Mouse (Mus musculus) hindbrain, embryonic 12.5 days (tissue): Measurements from ENCODE around the gene Gramd2. TPM values are rescaled to one million over a fixed set of nuclear protein-coding genes. Genes with fewer than 3 reads are reported as not detected.

Experiments used
- ATAC-seq: fragments of 200-750 bp; cut with Nextera tagmentation; 2 replicates; pipeline ENCODE4 v1.8.0; 2017; ENCODE audit warnings: moderate TSS enrichment; ENCODE audit not compliant: low FRiP score
- H3K27ac ChIP-seq: fragments of 300-500 bp; sonication (generic); 2 replicates; pipeline ENCODE4 v1.5.1; 2016; ENCODE audit warnings: mild to moderate bottlenecking
- H3K27me3 ChIP-seq: fragments of 300-500 bp; sonication (generic); 2 replicates; pipeline ENCODE4 v1.6.1; 2016; ENCODE audit warnings: mild to moderate bottlenecking
- H3K36me3 ChIP-seq: fragments of 300-500 bp; sonication (generic); 2 replicates; pipeline ENCODE4 v1.6.1; 2016; ENCODE audit warnings: mild to moderate bottlenecking
- H3K4me1 ChIP-seq: fragments of 300-500 bp; sonication (generic); 2 replicates; pipeline ENCODE4 v1.6.1; 2016
- H3K4me2 ChIP-seq: fragments of 300-500 bp; sonication (generic); replicated peaks from 2 replicates; pipeline ENCODE4 v1.6.1; 2016; ENCODE audit warnings: mild to moderate bottlenecking
- H3K4me3 ChIP-seq: fragments of 300-500 bp; sonication (generic); 2 replicates; pipeline ENCODE4 v1.5.1; 2016; ENCODE audit warnings: mild to moderate bottlenecking
- H3K9ac ChIP-seq: fragments of 300-500 bp; sonication (generic); 2 replicates; pipeline ENCODE4 v1.6.1; 2016; ENCODE audit warnings: mild to moderate bottlenecking, moderate library complexity
- H3K9me3 ChIP-seq: fragments of 300-500 bp; sonication (generic); replicated peaks from 2 replicates; pipeline ENCODE4 v1.6.1; 2016; ENCODE audit warnings: mild to moderate bottlenecking
- WGBS: fragments of 180-500 bp; shearing (Covaris S2); methylation state at CpG from one replicate; pipeline ENCODE4 v1.1.7; 2016; 5-methylcytosine and 5-hydroxymethylcytosine counted together
- polyA plus RNA-seq: library from polyadenylated mRNA; unstranded; fragments of >200 nt; fragmentation: Nextera tagmentation; extraction: Ambion mirVana; gene quantifications from 2 replicates; pipeline ENCODE4 v1.2.1, GENCODE M21; 2016

The Gramd2 gene
- polyA plus RNA-seq, 1 experiment from 2014 or later, result 0.46 TPM

DNA sequence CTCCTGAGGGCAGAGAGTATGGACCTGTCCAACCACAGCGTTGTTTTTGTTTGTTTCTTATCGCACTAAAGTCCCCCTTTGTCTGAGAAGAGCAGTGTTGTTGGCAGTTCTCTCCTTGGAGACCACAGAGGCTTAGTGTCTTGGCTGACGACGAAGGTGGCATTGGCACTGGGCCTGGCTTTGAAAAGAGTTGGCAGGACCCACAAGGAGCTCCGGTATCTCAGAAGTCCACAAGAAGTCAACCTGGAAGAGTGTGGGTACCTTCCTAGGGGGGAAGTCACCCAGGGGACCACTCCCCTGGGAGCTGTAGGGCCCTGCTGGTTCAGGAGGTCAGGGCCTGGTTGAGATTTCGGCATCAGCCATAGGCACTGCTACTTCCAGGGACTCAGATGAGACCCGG is 21.1 kb downstream of the Gramd2 start:
- no peak overlapping the region for H3K4me3 ChIP-seq
- H3K9me3 ChIP-seq, result no peaks in the 10 kb centered on the region
- H3K36me3 ChIP-seq, result no peaks in the 10 kb centered on the region
- no peaks in the 10 kb centered on the region for H3K27me3 ChIP-seq
- no peak overlapping the region for H3K27ac ChIP-seq
- no peaks in the 10 kb centered on the region for H3K4me1 ChIP-seq
- ATAC-seq, result no peak
- H3K9ac ChIP-seq, result no peak overlapping the region
- 82% methylated on average over 7 of the region's 7 CpGs for WGBS
- no peak overlapping the region for H3K4me2 ChIP-seq

DNA sequence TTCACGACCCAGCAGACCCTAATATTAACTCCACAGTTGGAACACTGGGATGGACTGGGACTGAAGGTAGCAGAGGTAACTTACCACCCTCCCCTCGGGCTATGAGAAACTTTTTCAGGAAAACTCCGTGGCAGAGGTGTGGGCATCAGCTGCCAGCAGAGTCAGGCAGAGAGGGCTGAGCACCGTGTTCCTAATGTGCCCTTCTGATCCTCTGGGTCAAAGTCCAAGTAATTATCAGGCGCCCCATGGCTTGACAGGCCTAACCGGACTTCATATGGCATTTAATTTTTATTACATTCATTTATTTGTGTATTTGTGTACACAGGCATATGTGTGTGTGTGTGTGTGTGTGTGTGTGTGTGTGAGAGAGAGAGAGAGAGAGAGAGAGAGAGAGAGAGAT is 23.2 kb downstream of the Gramd2 start:
- H3K27me3 ChIP-seq, result no peaks in the 10 kb centered on the region
- WGBS, result 70% methylated on average over 6 of the region's 6 CpGs
- H3K27ac ChIP-seq, result no peak overlapping the region
- H3K9me3 ChIP-seq, result no peaks in the 10 kb centered on the region
- no peaks in the 10 kb centered on the region for H3K4me1 ChIP-seq
- H3K36me3 ChIP-seq, result no peaks in the 10 kb centered on the region
- H3K4me3 ChIP-seq, result no peak overlapping the region
- H3K9ac ChIP-seq, result no peak overlapping the region
- no peak for ATAC-seq
- no peak overlapping the region for H3K4me2 ChIP-seq

DNA sequence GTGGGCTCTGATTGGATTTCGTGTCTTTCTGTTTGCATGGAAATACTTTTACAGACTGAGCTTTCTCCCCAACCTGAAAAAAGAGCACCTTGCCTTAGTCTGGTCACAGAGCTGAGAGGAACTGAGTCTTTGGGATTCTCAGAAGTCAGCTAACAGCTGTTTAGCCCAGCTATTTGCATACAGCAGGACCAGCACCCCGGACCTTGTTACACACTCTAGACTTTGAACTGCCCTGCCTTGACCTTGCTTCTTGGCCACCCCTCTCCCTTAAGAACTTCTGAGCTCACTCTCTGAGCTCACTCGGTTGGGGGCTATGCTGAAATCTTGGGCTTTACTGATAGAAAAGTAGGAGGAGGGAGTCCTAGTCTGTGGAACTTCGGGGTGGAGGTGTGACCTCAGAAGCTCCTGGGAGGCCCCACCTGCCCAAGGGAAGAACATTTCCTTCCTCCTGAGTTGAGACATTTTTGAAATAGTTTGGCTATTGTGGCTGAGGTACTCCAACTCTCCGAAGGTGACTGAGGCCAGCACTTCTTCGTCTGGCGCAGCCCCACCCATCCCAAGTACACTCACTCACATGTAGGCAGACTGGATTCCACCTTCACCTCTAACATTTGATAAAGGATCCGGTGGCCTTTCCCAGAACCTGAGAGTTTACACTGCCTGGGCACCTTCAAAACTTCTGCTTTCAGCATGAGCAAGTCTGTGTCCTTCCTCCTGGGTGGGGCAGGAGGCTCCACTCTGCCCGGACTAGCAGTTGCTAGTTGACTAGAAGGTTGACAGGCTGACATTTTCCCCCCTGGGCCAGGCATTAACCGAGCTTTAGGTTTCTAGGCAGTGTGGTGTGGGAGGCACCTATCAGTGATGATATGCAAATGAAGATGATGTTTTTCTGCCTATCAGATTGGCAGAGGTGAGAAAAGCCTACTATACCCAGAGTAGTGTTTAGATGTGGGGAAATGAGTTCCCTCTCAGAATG is 27.2 kb downstream of the Gramd2 start:
- H3K4me3 ChIP-seq, result no peak overlapping the region
- 68% methylated on average over 10 of the region's 10 CpGs for WGBS
- H3K27me3 ChIP-seq, result no peaks in the 10 kb centered on the region
- no peaks in the 10 kb centered on the region for H3K36me3 ChIP-seq
- H3K9ac ChIP-seq, result no peak overlapping the region
- H3K4me2 ChIP-seq, result no peak overlapping the region
- no peaks in the 10 kb centered on the region for H3K4me1 ChIP-seq
- no peak for ATAC-seq
- H3K9me3 ChIP-seq, result no peaks in the 10 kb centered on the region
- no peak overlapping the region for H3K27ac ChIP-seq

DNA sequence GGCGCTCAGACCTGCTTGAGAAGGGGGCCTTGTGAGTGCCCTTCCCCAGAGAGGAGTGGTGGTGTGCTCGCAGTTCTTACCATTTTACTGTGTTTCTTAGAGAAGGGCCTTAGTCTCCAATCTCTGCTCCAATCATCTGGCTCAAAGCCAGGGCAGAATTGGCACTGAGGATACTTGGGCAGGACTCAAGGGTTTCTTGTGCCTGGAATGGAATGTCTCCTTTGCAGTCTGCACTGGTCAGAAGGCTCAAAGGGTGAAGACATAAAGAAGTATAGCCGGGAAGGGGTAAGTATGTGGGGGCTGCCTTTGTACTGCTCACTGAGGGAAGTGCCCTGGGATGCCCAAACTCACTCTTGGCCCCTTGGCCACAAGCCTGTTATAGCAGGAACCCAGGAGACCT is 29.3 kb downstream of the Gramd2 start:
- no peaks in the 10 kb centered on the region for H3K27me3 ChIP-seq
- H3K9me3 ChIP-seq, result no peaks in the 10 kb centered on the region
- H3K4me1 ChIP-seq, result no peaks in the 10 kb centered on the region
- 80% methylated on average over 3 of the region's 3 CpGs for whole genome bisulfite sequencing
- no peak overlapping the region for H3K4me3 ChIP-seq
- H3K4me2 ChIP-seq, result no peak overlapping the region
- H3K27ac ChIP-seq, result no peak overlapping the region
- ATAC-seq, result no peak
- H3K9ac ChIP-seq, result no peak overlapping the region
- no peaks in the 10 kb centered on the region for H3K36me3 ChIP-seq

DNA sequence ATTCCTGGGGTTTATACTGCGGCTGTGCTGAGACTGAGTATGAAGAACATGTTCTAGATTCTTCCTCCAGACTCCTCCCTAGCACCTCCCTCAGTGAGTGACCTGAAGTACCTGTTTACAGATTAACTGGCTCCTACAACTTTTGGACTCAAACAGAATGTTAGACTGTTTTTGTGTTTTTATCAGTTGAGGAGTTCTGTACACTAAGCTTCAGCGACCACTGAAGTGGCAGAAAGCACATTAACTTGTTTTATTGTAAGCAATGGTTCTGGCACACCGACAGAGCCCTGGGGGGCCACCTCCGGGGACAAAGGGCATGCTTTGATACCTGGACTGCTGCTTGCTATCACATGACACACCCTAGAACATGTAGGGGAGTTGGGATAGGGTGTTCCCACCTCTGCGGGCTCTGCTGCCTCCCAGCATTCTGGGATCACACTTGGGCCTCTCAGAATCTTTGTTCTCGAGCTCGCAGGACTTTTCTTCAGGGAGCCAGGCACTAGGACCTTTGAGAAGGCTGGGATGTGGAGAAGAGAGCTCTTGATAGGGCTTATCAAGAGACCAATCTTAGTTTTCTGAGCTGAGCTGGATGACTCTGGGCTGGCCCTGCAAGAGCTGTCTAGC is 36.4 kb downstream of the Gramd2 start:
- no peaks in the 10 kb centered on the region for H3K9me3 ChIP-seq
- WGBS, result 83% methylated on average over 7 of the region's 7 CpGs

DNA sequence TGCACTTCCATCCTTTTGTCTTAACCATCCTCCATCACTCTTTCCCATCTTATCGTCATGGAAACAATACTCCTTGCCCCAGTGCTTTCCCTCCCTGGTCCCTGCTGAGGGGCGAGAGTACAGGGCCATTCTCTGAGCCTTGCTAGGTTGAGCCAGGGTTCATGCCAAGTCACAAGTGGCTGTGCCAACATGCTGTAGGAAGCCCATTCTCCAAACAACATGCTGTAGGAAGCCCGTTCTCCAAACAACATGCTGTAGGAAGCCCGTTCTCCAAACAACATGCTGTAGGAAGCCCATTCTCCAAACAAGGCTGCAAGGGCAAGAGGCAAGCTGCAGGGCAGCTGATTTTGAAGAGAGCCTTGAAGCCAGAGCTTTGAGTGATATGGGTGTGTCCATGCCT is 38.3 kb downstream of the Gramd2 start:
- 89% methylated on average over 4 of the region's 4 CpGs for WGBS
- no peak for ATAC-seq

More for the DNA sequence above, 36.4 kb downstream of the Gramd2 start:
- H3K27ac ChIP-seq, result no peak overlapping the region
- no peaks in the 10 kb centered on the region for H3K36me3 ChIP-seq
- no peak overlapping the region for H3K9ac ChIP-seq
- no peaks in the 10 kb centered on the region for H3K27me3 ChIP-seq
- H3K4me3 ChIP-seq, result no peak overlapping the region
- H3K4me2 ChIP-seq, result no peak overlapping the region
- H3K4me1 ChIP-seq, result no peaks in the 10 kb centered on the region
- no peak for ATAC-seq

DNA sequence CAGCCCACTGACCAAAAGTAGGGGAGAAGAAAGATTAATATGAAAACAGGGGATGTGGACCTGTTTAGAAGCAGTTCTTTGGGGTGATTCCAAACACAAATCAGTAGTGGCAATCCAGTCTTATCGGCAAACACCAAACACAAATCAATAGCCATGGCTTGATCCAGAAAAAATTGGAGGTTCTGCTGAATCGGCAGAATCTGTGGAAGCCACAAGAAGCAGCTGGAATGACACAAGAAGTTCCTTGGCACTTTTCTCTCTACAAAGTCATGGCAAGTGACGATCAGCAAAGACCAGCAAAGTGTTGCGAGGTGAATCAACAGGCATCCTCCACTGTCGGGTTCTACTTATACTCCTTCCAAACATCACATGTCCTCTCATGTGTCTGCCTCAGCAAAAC is 41.2 kb downstream of the Gramd2 start:
- H3K9me3 ChIP-seq, result no peaks in the 10 kb centered on the region
- WGBS, result 88% methylated on average over 5 of the region's 5 CpGs

More for the DNA sequence above, 38.3 kb downstream of the Gramd2 start:
- Histone ChIP-seq H3K27ac (no peak overlapping the region), H3K9me3 (no peaks in the 10 kb centered on the region), H3K4me2 (no peak overlapping the region), H3K27me3 (no peaks in the 10 kb centered on the region), H3K4me3 (no peak overlapping the region), H3K4me1 (peaks cover under 1% of the 10 kb centered on the region), H3K36me3 (no peaks in the 10 kb centered on the region), H3K9ac (no peak overlapping the region)

DNA sequence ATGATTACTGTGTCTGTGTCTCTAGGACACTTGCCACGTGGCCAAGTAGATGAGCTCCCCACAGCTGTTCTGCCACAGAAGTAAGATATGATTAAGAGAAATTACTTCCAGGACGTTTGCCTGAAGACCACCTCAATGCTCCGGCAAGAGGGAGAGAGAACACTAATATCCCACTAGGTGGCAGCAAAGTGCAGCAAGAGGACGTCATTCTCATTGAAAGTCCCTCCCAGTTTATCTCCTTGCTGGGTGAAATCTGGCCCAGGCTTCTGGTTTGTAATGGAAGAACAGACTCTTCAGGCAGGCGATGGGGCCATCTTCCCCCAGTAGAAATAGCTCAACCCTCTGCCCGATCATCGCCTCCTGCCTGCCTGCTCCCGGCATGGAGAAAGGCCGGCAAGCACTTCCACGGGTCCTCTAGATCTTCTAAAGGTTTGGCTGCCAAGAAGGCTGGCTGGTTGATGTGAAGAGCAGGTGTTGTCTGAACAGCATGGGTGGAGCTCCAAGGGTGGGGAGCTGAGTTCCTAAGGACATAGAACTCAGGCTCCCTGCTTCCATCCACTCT is 43.2 kb downstream of the Gramd2 start:
- ATAC-seq, result 0 out of 2 replicates have a peak, but pooled peaks have one; percentile 35
- Histone ChIP-seq H3K4me3 (no peak overlapping the region), H3K9ac (0 out of 2 replicates have a peak overlapping the region, but pooled peaks have one; percentile 0), H3K9me3 (no peaks in the 10 kb centered on the region), H3K27ac (no peak overlapping the region; the same call in 1 of the 2 replicates), H3K4me2 (peak overlapping the region; percentile 20), H3K36me3 (no peaks in the 10 kb centered on the region), H3K4me1 (peaks cover 9% of the 10 kb centered on the region), H3K27me3 (no peaks in the 10 kb centered on the region)
- WGBS, result 18% methylated on average over 10 of the region's 10 CpGs

More for the DNA sequence above, 41.2 kb downstream of the Gramd2 start:
- H3K9ac ChIP-seq, result no peak overlapping the region
- H3K4me2 ChIP-seq, result no peak overlapping the region
- ATAC-seq, result no peak
- no peaks in the 10 kb centered on the region for H3K36me3 ChIP-seq
- peaks cover 9% of the 10 kb centered on the region for H3K4me1 ChIP-seq
- no peak overlapping the region for H3K27ac ChIP-seq
- no peak overlapping the region for H3K4me3 ChIP-seq
- H3K27me3 ChIP-seq, result no peaks in the 10 kb centered on the region

DNA sequence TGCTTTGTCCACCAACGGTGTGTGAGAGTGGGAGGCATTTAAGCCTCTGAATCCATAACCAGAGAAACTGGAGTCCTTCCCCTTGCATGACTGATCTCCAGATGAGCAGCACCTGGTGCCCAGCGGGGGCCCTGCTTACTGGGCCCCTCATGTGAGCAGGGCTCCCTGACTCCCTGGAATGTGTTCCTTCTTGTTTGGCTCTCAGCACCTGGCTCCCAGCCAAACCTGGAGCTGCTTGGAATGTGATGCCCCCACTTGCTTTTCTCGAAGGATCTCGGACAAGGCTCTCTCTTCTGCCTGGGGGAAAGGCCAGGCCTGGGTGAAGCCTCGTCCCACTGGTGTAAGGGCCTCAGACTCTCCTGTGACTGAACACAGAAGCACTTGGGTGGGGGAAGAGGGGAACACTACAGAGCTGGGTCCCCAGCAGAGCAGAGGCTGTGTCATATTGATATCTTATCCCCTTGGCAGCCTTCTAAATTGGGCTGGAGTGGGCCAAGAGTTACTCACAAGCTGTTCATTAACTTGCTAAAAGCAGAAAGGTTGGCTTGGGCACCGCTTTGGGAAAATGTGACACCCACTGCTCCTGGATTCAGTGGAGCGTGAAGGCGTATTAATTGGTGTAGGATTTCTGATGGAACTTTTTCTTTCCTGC is 44.0 kb downstream of the Gramd2 start:
- Histone ChIP-seq H3K27ac (no peak overlapping the region), H3K27me3 (no peaks in the 10 kb centered on the region), H3K4me3 (no peak overlapping the region), H3K9me3 (no peaks in the 10 kb centered on the region), H3K36me3 (no peaks in the 10 kb centered on the region), H3K4me1 (peaks cover 9% of the 10 kb centered on the region), H3K9ac (no peak overlapping the region), H3K4me2 (no peak overlapping the region)
- no peak for ATAC-seq
- 67% methylated on average over 8 of the region's 8 CpGs for WGBS

DNA sequence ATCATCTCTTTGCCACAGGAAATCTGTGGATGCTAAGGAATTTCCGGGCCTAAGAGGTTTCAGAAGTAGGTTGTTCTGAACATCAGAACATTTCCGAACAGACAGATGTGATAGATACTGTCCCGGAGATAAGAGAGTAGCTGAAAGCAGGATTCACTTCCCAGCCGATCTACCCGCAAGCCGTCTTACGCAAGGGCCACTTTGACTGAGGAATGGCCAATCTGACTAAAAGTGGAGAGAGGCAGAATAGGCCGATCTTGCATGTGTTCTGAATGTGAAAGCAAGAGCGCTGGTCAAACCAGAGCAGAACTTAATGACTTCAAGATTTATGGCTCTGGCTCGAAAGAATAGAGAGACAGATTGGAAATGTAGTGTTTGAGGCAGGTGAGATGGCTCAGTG is 45.6 kb downstream of the Gramd2 start:
- H3K4me3 ChIP-seq, result no peak overlapping the region
- ATAC-seq, result no peak
- no peaks in the 10 kb centered on the region for H3K36me3 ChIP-seq
- peaks cover 9% of the 10 kb centered on the region for H3K4me1 ChIP-seq
- no peaks in the 10 kb centered on the region for H3K27me3 ChIP-seq
- no peaks in the 10 kb centered on the region for H3K9me3 ChIP-seq
- no peak overlapping the region for H3K27ac ChIP-seq
- no peak overlapping the region for H3K9ac ChIP-seq
- 84% methylated on average over 10 of the region's 10 CpGs for WGBS
- no peak overlapping the region for H3K4me2 ChIP-seq

DNA sequence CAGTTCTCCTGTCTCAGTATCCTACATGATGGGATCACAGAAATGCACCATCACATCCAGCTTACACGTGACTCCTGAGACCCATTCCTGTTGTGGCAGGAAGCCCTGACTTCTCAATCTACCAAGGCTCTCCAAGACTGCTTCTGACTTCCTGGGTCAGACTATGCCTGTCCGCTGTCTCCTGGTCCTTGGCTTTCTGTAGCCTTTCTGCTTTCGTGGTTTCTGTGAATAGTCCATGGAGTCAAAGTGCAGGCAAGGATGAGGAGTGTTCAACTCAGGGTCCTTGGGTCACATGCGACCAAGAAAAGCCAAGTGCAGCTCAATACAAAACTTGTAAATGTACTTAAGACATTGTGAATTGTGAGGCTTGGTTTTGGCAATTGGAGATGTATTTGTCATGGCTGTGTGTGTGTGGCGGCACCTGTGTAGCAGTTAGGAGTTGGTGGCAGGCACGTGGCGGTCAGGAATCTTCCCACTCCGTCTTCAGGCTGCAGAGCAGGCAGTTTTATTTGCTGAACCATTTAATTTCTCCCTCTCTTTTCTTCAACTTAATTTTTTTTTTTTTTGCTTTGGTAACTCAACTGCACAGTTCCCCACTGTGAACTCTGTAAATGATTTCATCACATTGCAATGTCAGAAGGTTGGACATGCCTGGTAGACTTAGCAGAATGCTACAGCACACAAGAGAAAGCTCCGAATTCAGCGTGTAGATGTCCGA is 47.8 kb downstream of the Gramd2 start:
- no peak overlapping the region for H3K4me3 ChIP-seq
- no peak overlapping the region for H3K4me2 ChIP-seq
- H3K4me1 ChIP-seq, result peaks cover 9% of the 10 kb centered on the region
- no peak overlapping the region for H3K27ac ChIP-seq
- no peak overlapping the region for H3K9ac ChIP-seq
- 85% methylated on average over 11 of the region's 11 CpGs for WGBS
- no peaks in the 10 kb centered on the region for H3K27me3 ChIP-seq
- no peaks in the 10 kb centered on the region for H3K9me3 ChIP-seq
- H3K36me3 ChIP-seq, result no peaks in the 10 kb centered on the region
- no peak for ATAC-seq
